Mouse (Mus musculus) limb, embryonic 14.5 days (tissue): ENCODE measurements around the gene Ddx49. TPM values are rescaled to one million over a fixed set of nuclear protein-coding genes. Genes with fewer than 3 reads are reported as not detected.
A peak's percentile ranks its signal among the peaks of the same experiment; 100 is the strongest.

Experiments
- ATAC-seq: fragments of 200-750 bp; cut with Nextera tagmentation; 2 replicates; pipeline ENCODE4 v1.8.0; 2017; ENCODE audit warnings: low read depth, moderate number of reproducible peaks, moderate TSS enrichment; ENCODE audit not compliant: low FRiP score
- DNase-seq: peaks from one replicate; pipeline ENCODE4 v3.0.0-alpha.2; 2015; ENCODE audit warnings: low spot score
- H3K27ac ChIP-seq: fragments of 300-500 bp; sonication (generic); replicated peaks from 2 replicates; pipeline ENCODE4 v1.5.1; 2014; ENCODE audit warnings: low read depth, mild to moderate bottlenecking, low read length, moderate library complexity, mixed read lengths
- H3K27me3 ChIP-seq: fragments of 300-500 bp; sonication (generic); 2 replicates; pipeline ENCODE4 v1.6.1; 2014; ENCODE audit warnings: low read length, mixed read lengths; ENCODE audit not compliant: control insufficient read depth, insufficient read depth
- H3K36me3 ChIP-seq: fragments of 300-500 bp; sonication (generic); 2 replicates; pipeline ENCODE4 v1.6.1; 2014; ENCODE audit warnings: mild to moderate bottlenecking, low read length, moderate library complexity, mixed read lengths; ENCODE audit not compliant: control insufficient read depth, insufficient read depth
- H3K4me1 ChIP-seq: fragments of 300-500 bp; sonication (generic); 2 replicates; pipeline ENCODE4 v1.6.1; 2014; ENCODE audit warnings: antibody characterized with exemption, low read length, mixed read lengths; ENCODE audit not compliant: control insufficient read depth, insufficient read depth
- H3K4me2 ChIP-seq: fragments of 300-500 bp; sonication (generic); replicated peaks from 2 replicates; pipeline ENCODE4 v1.6.1; 2014; ENCODE audit warnings: low read depth, mild to moderate bottlenecking, low read length, moderate library complexity; ENCODE audit not compliant: severe bottlenecking
- H3K4me3 ChIP-seq: fragments of 300-500 bp; sonication (generic); replicated peaks from 2 replicates; pipeline ENCODE4 v1.5.1; 2014; ENCODE audit warnings: low read length
- H3K9ac ChIP-seq: fragments of 300-500 bp; sonication (generic); 2 replicates; pipeline ENCODE4 v1.6.1; 2014; ENCODE audit warnings: mild to moderate bottlenecking, low read depth, low read length, moderate library complexity; ENCODE audit not compliant: severe bottlenecking
- H3K9me3 ChIP-seq: fragments of 300-500 bp; sonication (generic); 2 replicates; pipeline ENCODE4 v1.6.1; 2016; ENCODE audit warnings: low read length; ENCODE audit not compliant: control insufficient read depth
- POLR2A ChIP-seq: fragments of 200-500 bp; IDR thresholded peaks from 2 replicates; pipeline ENCODE4 v1.8.0; 2012; ENCODE audit warnings: inconsistent platforms, mild to moderate bottlenecking, moderate library complexity, borderline replicate concordance; ENCODE audit not compliant: insufficient read depth, insufficient read length; ENCODE audit errors: extremely low read depth
- WGBS: fragments of 180-500 bp; shearing (Covaris S2); extraction: QIAGEN DNeasy Blood & Tissue Kit; methylation state at CpG from one replicate; pipeline ENCODE4 v1.1.7; 2014; 5-methylcytosine and 5-hydroxymethylcytosine counted together
- polyA plus RNA-seq, 2 experiments: library from polyadenylated mRNA; depleted of rRNA in 1 of 2; stranded (reverse) in 1 of 2; unstranded in 1 of 2; fragments of >200 nt; fragmentation: Nextera tagmentation in 1 of 2; extraction: Ambion mirVana in 1 of 2; gene quantifications; 2 replicates each; pipeline versions ENCODE4 v1.2.1 to v1.2.3; 2012 to 2014

The Ddx49 gene
- polyA plus RNA-seq (2012; rRNA removed) (58.1 and 66.2 TPM in 2 replicates), polyA plus RNA-seq (2014; fragmentation: Nextera tagmentation; extraction: Ambion mirVana) (52.9 and 55.4 TPM in 2 replicates)

DNA sequence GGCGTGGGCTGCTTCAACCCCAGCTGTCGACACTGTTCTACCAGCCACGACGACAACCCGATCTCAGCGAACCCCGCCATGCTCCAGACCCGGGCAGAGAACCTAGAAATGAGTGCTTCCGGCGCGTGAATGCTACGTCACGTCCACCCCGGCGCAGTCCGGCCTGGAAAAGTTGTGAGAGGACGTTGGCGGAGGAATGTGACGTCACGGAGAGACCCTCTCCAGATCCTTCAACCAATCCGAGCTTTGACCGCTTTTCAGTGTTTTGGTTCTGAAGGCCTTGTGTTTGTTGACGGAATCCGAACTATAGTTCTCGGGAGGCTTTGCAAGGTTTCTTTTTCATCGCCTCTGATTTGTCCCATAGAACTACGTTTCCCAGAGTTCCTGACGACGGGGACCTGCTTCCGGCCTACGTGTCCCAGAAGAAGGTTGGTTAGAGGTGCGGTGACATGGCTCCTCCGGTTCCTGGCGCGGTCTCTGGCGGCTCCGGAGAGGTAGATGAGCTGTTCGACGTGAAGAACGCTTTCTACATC lies at the start of gene Ddx49, which contains the start of gene Cope:
Gene Ddx49, minus strand, starts transcription at position 132 of the 533 bp plus-strand sequence.
Gene Cope, plus strand, starts transcription at position 161 of the 533 bp plus-strand sequence.
- no peaks in the 10 kb centered on the region for H3K9me3 ChIP-seq
- peak within 1 kb of the TSS; percentile 82 for H3K27ac ChIP-seq
- H3K27me3 ChIP-seq = no peaks in the 10 kb centered on the region
- peak within 1 kb of the TSS; percentile 72 for H3K9ac ChIP-seq
- WGBS = 0% methylated on average over 40 of the region's 40 CpGs
- H3K4me3 ChIP-seq = peak within 1 kb of the TSS; percentile 91
- ATAC-seq (peak; percentile 94), DNase-seq (peak; percentile 97)
- peak within 1 kb of the TSS; percentile 77 for H3K4me2 ChIP-seq
- peaks cover 56% of the 10 kb centered on the region for H3K36me3 ChIP-seq
- 0 out of 2 replicates have a peak, but pooled peaks have one; percentile 4 for TF ChIP-seq POLR2A
- H3K4me1 ChIP-seq = peaks cover 14% of the 10 kb centered on the region

- no peak for TF ChIP-seq POLR2A
- H3K4me2 ChIP-seq = peak overlapping the region; percentile 95
- H3K9ac ChIP-seq = peak overlapping the region; percentile 93
- WGBS = 24% methylated on average over 3 of the region's 3 CpGs
- no peaks in the 10 kb centered on the region for H3K9me3 ChIP-seq
- peaks cover 28% of the 10 kb centered on the region for H3K4me1 ChIP-seq
- H3K27me3 ChIP-seq = no peaks in the 10 kb centered on the region
- ATAC-seq (no peak), DNase-seq (no peak)
- H3K36me3 ChIP-seq = peaks cover 27% of the 10 kb centered on the region
- H3K4me3 ChIP-seq = peak overlapping the region; percentile 99
- H3K27ac ChIP-seq = no peak overlapping the region
Measured at GRCm38 (mm10) chr8:70352000-70352384, 49.7 kb upstream of the Ddx49 start.

GRCm38 (mm10) chr8:70351035-70351999 lies 49.0 kb upstream of the Ddx49 start:
- H3K27ac ChIP-seq = no peak overlapping the region
- ATAC-seq (no peak), DNase-seq (no peak)

DNA sequence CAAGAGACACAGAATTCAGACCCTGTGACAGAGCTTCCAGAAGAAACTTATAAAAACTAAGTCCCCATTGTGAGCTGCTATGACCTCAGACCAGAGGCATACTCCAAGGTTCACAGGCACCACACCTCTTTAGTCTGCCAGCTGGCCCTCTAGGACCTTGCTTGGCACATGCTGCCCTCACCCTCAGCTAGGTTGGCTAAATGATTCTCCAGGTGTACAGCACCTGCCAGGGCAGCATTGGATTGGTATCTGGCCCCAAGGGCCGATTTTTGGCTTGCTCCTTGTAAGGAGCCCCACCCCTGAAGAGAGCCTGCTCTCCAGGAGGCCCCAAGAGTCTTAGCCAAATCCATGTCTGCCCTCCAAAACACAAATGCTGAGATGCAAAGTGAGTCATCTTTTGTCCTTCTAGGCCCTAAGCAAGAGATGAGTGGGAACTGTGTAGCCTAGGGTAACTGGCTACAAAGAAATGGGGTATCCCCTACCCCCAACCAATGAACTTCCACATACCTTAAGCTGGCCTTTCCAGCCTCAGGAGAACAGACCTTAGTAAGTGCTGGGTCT lies 45.7 kb upstream of the Ddx49 start:
- Histone ChIP-seq H3K4me1 (peaks cover 35% of the 10 kb centered on the region), H3K9me3 (no peaks in the 10 kb centered on the region), H3K27ac (no peak overlapping the region), H3K9ac (no peak overlapping the region), H3K4me3 (no peak overlapping the region), H3K36me3 (peaks cover 49% of the 10 kb centered on the region), H3K27me3 (no peaks in the 10 kb centered on the region), H3K4me2 (no peak overlapping the region)
- DNase-seq = no peak
- TF ChIP-seq POLR2A = no peak
- no peak for ATAC-seq
- 78% methylated on average over 1 of the region's 1 CpGs for WGBS

More at GRCm38 (mm10) chr8:70351035-70351999, 49.0 kb upstream of the Ddx49 start:
- peak overlapping the region; percentile 95 for H3K4me2 ChIP-seq
- H3K9ac ChIP-seq = peak overlapping the region; percentile 93
- peaks cover 28% of the 10 kb centered on the region for H3K4me1 ChIP-seq
- peak overlapping the region; percentile 99 for H3K4me3 ChIP-seq
- H3K27me3 ChIP-seq = no peaks in the 10 kb centered on the region
- no peaks in the 10 kb centered on the region for H3K9me3 ChIP-seq
- WGBS = 39% methylated on average over 15 of the region's 15 CpGs
- H3K36me3 ChIP-seq = peaks cover 34% of the 10 kb centered on the region
- no peak for TF ChIP-seq POLR2A

- H3K36me3 ChIP-seq = peaks cover 52% of the 10 kb centered on the region
Measured at GRCm38 (mm10) chr8:70347443-70347842, 45.2 kb upstream of the Ddx49 start.

More at GRCm38 (mm10) chr8:70347443-70347842, 45.2 kb upstream of the Ddx49 start:
- Histone ChIP-seq H3K9me3 (no peaks in the 10 kb centered on the region), H3K4me3 (no peak overlapping the region), H3K4me2 (no peak overlapping the region), H3K9ac (no peak overlapping the region), H3K4me1 (peaks cover 35% of the 10 kb centered on the region), H3K27me3 (no peaks in the 10 kb centered on the region), H3K27ac (no peak overlapping the region)
- no peak for DNase-seq
- 89% methylated on average over 4 of the region's 4 CpGs for WGBS
- no peak for TF ChIP-seq POLR2A
- ATAC-seq = no peak
